Mouse (Mus musculus): ENCODE results near the gene Cryz.

Cryz gene

DNA sequence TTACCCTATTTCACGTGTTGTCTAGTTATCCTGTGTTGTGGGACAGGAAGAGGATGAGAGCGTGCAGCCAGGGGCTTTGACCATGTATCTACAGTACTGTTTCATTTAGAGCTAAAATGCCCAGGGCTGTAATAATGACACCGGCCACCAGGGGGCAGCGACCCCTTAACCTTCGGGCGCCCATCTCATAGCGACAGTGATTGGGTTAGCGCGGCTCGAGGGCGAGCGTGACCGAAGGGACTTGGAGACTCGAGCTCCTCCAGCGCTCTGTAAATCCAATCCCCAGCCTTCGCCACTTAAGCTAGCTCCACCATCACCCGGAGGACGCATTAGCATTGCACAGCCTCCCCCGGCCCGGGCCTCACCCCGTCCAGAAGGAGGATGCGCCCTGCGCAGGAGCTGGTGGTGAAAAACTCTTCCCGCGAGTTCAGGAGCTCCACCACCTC is at the start of gene Cryz:
TSS of gene Cryz (plus strand) at position 224 of the 446 bp plus-strand sequence.
- DNase-seq (ENCODE audit: low spot score in 2 of 2), result peak; percentile 82 to 88

DNA sequence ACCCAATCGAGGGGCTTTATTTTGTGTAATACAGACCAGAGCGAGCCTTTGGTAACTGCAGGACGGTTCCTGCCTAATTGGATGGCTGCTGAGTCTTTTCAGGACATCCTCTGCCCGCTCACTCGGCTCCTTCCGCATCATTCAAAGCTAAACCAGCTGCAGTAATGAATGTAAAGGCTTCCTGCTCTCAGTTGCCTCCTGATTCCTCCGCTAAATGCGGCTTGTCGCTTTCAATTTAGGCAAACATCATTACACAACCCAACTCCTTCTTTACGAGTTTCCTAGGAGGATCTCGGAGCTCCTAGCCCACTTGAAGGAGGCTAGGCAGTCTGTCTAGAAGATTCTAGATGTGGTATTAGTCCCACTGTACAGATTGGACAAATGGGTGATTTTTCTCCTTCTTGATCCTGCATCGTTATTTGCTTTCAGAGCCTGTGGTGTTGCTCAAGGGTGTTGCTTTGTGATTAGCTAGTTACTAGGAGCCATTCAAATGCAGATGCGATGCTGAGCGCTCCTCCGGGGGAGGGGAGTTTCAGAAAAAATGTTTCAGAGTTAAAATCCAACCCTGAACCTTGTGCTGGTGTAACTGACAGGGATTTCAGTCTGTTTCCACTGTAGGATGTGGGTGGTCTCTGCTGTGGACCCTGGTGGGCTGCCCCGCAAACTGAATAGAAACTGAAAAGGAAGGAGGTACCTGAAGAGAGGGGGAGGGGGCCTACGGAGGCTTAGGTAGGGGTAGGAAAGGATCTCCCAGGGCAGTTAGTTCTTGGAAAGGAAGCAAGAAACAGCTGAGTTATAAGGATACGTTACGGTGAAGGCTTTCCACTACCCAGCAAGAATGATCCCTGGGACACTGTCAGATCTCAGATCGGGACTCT is 48.7 kb upstream of the Cryz start:
- DNase-seq (ENCODE audit: low spot score in 2 of 2), result no peak

- DNase-seq (ENCODE audit: low spot score in 2 of 2), result no peak
These were observed 47.6 kb upstream of the Cryz start for GRCm38 (mm10) chr3:154548868-154549301.

- no peak for DNase-seq (ENCODE audit: low spot score in 2 of 2)
These were observed 46.0 kb upstream of the Cryz start for GRCm38 (mm10) chr3:154550326-154551034.

DNA sequence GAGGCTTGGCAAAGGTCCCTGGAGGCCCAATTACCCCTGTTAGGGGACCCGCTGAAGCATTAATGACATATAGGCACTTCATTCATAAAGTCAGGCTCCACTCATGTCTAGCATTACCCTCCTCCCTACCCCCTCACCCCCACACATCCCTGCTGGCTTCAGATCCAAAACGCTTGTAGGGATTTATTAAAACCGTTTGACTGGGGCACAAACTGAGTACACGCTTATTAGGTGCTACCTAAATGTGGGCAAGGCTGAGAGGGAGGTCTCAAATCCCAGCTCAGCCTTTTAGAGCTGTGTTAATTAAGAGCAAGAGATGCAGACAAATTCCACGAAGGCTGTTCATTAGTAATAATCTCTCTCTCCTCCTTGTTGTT is 45.5 kb upstream of the Cryz start:
- DNase-seq (ENCODE audit: low spot score in 2 of 2), result no peak

GRCm38 (mm10) chr3:154562192-154562591 is 34.3 kb upstream of the Cryz start:
- DNase-seq (ENCODE audit: low spot score in 2 of 2), result no peak

DNA sequence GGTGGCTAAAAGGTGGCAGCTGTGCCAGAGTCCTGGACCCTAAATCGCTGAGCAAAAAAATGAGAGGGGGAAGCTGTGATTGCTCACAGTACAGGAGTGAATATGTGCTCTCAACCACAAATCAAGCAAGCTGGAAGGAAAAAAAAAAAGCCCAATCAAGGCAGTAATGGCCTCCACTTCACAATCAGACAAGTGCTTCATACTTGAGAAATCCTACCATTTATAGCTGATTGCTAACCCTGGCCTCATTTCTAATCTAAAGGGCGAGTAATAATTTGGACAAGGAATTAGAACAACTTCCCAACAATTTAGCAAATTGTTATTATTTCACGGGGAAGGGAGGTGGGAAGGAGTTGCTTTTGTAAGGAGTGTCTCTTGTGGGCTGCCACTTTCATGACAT is 31.1 kb upstream of the Cryz start:
- DNase-seq (ENCODE audit: low spot score in 2 of 2), result no peak

DNA sequence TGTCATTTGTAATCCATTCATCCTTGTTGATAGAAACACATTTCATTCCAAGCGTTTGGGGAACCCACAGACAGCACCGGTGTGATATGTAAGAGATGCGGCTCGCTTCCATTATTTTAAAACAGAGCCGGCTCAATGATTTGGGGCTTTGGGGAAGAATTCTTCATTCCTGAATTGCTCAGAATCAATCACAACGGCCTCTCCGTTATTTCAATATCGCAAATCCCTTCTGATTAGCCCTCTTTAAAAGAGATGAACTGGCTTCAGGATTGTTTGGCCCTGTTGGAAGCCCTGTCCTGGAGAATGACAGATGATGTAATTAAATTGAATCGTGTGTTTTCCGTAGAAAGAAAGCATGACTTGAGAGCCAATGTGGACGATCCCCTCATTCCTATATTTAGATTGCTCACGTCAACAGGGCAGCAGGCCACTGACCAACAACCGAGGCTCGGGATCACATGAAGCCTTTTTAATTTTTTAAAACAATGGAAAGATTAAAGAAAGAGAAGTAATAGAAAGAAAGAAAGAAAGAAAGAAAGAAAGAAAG is 26.4 kb upstream of the Cryz start:
- no peak for DNase-seq (ENCODE audit: low spot score in 2 of 2)

- no peak for DNase-seq (ENCODE audit: low spot score in 2 of 2)
These were observed 25.7 kb upstream of the Cryz start for GRCm38 (mm10) chr3:154570786-154571185.

DNA sequence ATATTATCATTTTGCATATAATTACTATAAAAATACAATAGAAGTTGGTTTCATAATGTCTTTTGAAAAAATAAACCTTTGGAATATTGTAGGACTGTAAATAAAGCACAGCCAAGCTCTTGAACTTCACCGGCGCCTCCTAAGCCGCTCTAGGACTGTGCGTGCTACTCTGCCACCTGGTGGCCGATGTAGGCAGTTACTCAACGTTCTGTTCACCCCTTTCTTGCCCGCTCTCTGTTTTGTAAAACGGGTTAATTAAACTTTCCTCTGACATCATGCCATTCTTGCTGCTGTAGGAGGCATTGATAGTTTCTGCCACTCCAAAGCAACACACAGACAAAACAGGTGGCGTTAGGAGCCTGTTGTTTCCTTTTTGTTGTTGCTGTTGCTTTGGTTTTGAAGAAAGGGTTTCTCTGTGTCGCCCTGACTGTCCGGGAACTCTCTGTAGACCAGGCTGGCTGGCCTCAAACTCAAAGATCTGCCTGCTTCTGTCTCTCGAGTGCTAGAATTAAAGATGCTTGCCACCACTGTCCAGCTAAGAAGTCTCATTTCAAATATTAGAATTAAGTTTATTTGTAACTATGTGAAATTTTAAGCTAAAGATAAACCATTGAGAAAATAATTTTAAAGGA is 24.1 kb upstream of the Cryz start:
- peak in 1 of 2 experiments; percentile 58 for DNase-seq (ENCODE audit: low spot score in 2 of 2)

DNA sequence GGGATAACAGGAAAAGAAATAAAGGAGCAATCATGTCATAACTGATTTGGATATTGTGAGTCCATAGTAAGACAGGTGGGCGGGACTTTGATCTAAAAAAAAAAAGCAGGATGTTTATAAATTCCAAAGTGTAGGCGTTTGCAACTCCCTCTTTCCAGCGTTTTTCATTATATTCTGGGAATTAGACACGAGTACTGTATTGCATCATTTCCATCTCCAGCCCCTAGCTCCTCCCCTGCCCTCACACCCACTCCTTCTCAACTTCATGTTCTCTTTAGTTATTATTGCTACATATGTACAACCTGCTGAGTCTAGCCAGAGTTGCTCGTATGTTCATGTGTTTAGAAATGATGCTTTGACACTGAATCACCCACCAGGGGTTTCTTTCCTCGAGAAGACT is 22.8 kb upstream of the Cryz start:
- DNase-seq (ENCODE audit: low spot score in 2 of 2), result no peak

- DNase-seq (ENCODE audit: low spot score in 2 of 2), result no peak
These were observed 18.6 kb upstream of the Cryz start for GRCm38 (mm10) chr3:154577895-154578294.

DNA sequence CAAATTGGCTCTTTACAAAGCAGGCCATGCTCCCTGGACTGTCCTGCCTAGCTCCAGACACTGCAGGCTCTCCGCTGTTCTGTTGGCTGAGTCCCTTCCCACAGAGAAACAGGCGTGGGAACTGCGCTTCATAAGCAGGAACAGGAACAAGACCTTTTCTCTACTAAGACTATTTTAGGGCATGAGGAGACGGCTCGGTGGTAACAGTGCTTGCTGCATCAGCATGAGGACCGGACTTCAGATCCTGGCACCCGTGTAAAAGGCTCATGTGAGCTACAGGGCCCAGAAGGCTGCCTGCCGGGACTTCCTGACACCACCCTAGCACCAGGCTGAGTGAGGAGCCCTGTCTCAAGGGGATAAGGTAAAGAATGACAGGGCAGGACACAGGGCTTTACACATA is 12.2 kb upstream of the Cryz start:
- no peak for DNase-seq (ENCODE audit: low spot score in 2 of 2)

DNA sequence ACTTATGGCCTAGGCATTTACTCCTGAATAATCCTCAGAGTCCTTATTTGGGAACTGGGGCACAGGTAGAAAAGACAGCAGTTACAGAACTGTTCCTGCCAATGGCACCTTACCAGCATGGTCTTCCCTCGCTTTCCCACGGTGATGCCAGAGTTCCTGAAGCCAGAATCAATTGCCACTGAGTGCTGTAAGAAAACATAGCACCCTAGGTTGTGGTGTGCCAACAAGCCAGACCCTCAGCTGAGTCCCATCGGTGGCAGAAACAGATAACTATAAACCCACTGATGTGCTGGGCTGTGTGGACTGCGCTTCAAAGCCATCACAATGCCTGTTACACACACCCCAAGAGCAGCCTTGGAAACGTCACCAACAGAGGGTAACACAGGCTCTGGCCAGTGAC is 5.5 kb upstream of the Cryz start:
- no peak for DNase-seq (ENCODE audit: low spot score in 2 of 2)

DNA sequence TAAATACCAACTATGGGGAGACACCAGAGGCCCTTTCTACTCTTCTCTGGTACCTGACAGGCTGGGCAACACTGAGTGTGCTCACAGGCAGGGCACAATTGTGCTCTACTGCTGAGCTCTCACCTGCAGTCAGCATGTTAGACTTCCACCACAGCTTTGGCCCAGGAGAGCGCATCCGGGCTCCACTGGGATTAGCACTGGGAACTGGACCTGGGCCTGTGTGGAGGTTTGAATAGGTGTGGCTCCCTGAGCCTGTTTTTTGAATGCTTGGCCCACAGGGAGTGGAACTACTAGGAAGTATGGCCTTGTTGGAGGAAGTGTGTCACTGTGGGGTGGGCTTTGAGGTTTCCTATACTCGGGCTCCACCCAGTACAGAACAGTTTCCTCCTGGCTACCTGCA is 4.9 kb upstream of the Cryz start:
- DNase-seq (ENCODE audit: low spot score in 2 of 2), result no peak

GRCm38 (mm10) chr3:154593596-154593995 is 2.9 kb upstream of the Cryz start:
- no peak for DNase-seq (ENCODE audit: low spot score in 2 of 2)

- no peak for DNase-seq (ENCODE audit: low spot score in 2 of 2)
These were observed 2.4 kb upstream of the Cryz start for GRCm38 (mm10) chr3:154594156-154594555.

GRCm38 (mm10) chr3:154596934-154597554 is 533 bp downstream of the Cryz start, which contains the start of gene Tyw3:
Gene Tyw3 (minus strand): TSS chr3:154597104.
- DNase-seq (ENCODE audit: low spot score in 2 of 2), result peak; percentile 94 to 96

DNA sequence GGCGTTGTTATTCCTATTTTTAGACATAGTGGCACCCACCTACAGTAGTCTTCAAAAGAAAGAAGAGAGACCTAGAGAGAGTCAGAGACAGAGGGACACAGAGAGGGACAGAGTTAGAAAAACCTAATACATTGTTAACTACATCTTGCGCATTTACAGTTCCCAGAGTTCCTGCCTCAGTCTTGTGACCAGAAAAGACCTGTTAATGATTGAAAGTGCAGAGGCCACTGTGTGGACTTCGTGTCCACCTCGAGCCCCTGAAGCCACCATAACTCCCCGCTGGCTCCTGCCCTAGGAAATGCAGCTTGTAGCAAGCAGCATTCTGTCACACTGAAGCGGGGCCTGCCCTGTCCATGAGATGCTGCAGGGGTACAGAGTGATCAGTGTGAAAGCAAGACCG is 1.1 kb downstream of the Cryz start:
- peak in 1 of 2 experiments; percentile 13 for DNase-seq (ENCODE audit: low spot score in 2 of 2)

- no peak for DNase-seq (ENCODE audit: low spot score in 2 of 2)
These were observed 5.6 kb downstream of the Cryz start for GRCm38 (mm10) chr3:154602141-154602540.

DNA sequence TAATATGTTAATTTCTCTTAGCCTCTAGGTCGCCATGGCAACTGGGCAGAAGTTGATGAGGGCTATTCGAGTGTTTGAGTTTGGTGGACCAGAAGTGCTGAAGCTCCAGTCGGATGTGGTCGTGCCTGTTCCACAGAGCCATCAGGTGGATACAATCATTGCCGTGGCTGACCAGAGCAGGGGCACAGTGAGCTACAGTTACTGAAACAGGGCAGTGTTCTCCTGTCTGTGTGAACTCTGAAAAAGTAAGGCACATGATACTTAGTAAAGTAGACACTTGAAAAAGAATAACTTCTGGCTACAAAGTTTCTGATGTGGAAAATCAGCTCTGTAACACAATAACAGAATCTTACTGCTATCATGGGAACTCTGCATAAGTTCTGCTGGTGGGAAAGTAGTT is 8.4 kb downstream of the Cryz start:
- no peak for DNase-seq (ENCODE audit: low spot score in 2 of 2)

- no peak for DNase-seq (ENCODE audit: low spot score in 2 of 2)
These were observed 11.4 kb downstream of the Cryz start for GRCm38 (mm10) chr3:154607896-154608295.

Data from thymus, postnatal 10 days (tissue).